Mouse (Mus musculus) adrenal gland (tissue): ENCODE measurements around the gene Hirip3.
"Not testable (repeated sequence)": the region's sequence is repeated elsewhere in the genome, so short reads cannot be mapped to it uniquely, and the experiment has no call there.

Experiments used
- intact Hi-C: fragments of 180-260 bp; cut with DNase I; formaldehyde crosslinking; loops from one replicate; pipeline ENCODE4 v1.15.1; 2025

Hirip3 gene

DNA sequence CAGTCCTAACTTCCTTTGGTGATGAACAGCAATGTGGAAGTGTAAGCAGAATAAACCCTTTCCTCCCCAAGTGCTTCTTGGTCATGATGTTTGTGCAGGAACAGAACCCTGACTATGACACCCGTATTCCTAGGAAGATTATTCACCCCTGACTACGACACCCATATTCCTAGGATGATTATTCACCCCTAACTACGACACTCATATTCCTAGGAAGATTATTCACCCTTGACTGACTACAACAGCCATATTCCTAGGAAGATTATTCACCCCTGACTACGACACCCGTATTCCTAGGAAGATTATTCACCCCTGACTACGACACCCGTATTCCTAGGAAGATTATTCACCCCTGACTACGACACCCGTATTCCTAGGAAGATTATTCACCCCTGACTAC lies 38.0 kb downstream of the Hirip3 start:
- intact Hi-C loops, result not testable (repeated sequence)

DNA sequence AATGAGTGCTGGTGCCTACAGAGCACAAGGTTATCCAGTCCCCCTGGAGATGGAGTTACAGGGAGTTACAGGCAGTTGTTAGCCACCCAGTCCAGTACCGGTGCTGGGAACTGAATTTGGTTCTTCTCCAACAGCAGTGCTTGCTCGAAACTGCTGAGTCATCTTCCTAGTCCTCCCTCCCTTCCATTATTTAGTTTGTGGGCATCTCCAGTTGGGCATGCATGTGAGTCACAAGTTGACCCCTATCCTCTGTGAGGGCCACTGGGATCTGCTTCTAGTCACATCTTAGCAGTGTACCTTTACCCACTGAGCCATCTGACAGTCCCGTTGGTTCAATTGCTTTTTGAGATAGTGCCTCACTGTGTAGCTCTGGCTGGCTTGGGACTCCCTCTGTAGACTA lies 43.8 kb downstream of the Hirip3 start:
- intact Hi-C loops, result no loop called here

DNA sequence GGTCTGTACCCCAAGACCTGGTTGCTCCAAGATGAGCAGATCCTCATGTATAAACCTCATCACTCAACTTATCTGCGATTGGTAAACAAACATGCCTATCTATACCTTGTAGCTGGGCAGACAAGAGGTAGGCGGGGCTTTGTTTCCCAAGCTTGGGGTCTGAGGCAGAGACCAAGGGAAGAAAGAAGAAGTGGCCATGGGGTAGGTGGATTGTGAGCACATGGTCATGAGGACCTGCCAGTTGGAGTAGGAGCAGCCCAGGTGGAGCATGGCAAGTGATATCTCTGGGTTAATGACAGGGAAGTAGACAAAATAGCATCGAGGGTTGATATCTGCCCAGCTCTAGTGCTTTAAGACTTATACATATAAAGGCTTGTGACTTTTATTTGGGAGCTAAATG lies 53.1 kb downstream of the Hirip3 start:
- intact Hi-C loops, result no loop called here
